Mouse (Mus musculus) midbrain, embryonic 16.5 days (tissue): ENCODE results near the gene Fgfr2. TPM values are rescaled to one million over a fixed set of nuclear protein-coding genes. Genes with fewer than 3 reads are reported as not detected.
A peak's percentile ranks its signal among the peaks of the same experiment; 100 is the strongest.
"Not testable (repeated sequence)": the region's sequence is repeated elsewhere in the genome, so short reads cannot be mapped to it uniquely, and the experiment has no call there.

Experiments
- ATAC-seq: fragments of 200-750 bp; cut with Nextera tagmentation; 2 replicates; pipeline ENCODE4 v1.8.0; 2017; ENCODE audit warnings: moderate TSS enrichment
- H3K27ac ChIP-seq: fragments of 300-500 bp; sonication (generic); 2 replicates; pipeline ENCODE4 v1.5.1; 2014; ENCODE audit warnings: mild to moderate bottlenecking, low read length, mixed read lengths
- H3K27me3 ChIP-seq: fragments of 300-500 bp; sonication (generic); 2 replicates; pipeline ENCODE4 v1.6.1; 2014; ENCODE audit warnings: low read depth, low read length, mixed read lengths; ENCODE audit not compliant: control insufficient read depth, insufficient read depth
- H3K36me3 ChIP-seq: fragments of 300-500 bp; sonication (generic); 2 replicates; pipeline ENCODE4 v1.6.1; 2014; ENCODE audit warnings: mild to moderate bottlenecking, low read length, moderate library complexity, mixed read lengths; ENCODE audit not compliant: control insufficient read depth, insufficient read depth
- H3K4me1 ChIP-seq: fragments of 300-500 bp; sonication (generic); 2 replicates; pipeline ENCODE4 v1.6.1; 2014; ENCODE audit warnings: mild to moderate bottlenecking, low read length, mixed read lengths; ENCODE audit not compliant: control insufficient read depth, insufficient read depth
- H3K4me2 ChIP-seq: fragments of 300-500 bp; sonication (generic); 2 replicates; pipeline ENCODE4 v1.6.1; 2014; ENCODE audit warnings: mild to moderate bottlenecking, low read length, mixed read lengths
- H3K4me3 ChIP-seq: fragments of 300-500 bp; sonication (generic); 2 replicates; pipeline ENCODE4 v1.5.1; 2014; ENCODE audit warnings: low read depth, mild to moderate bottlenecking, low read length, moderate library complexity, mixed read lengths
- H3K9ac ChIP-seq: fragments of 300-500 bp; sonication (generic); 2 replicates; pipeline ENCODE4 v1.6.1; 2014; ENCODE audit warnings: low read depth, low read length, mixed read lengths
- H3K9me3 ChIP-seq: fragments of 300-500 bp; sonication (generic); replicated peaks from 2 replicates; pipeline ENCODE4 v1.6.1; 2014; ENCODE audit warnings: mild to moderate bottlenecking, low read length, mixed read lengths; ENCODE audit not compliant: control insufficient read depth, poor library complexity, severe bottlenecking
- WGBS: fragments of 180-500 bp; shearing (Covaris S2); extraction: QIAGEN DNeasy Blood & Tissue Kit; methylation state at CpG from one replicate; pipeline ENCODE4 v1.1.7; 2014; 5-methylcytosine and 5-hydroxymethylcytosine counted together
- polyA plus RNA-seq: library from polyadenylated mRNA; unstranded; fragments of >200 nt; fragmentation: Nextera tagmentation; extraction: Ambion mirVana; gene quantifications from 2 replicates; pipeline ENCODE4 v1.2.1, GENCODE M21; 2015

Fgfr2 gene
- polyA plus RNA-seq, 1 experiment from 2014 or later: 23.8 TPM

- Histone ChIP-seq H3K4me2 (no peak overlapping the region), H3K36me3 (no peaks in the 10 kb centered on the region), H3K4me3 (no peak overlapping the region), H3K9ac (no peak overlapping the region), H3K27me3 (no peaks in the 10 kb centered on the region), H3K4me1 (no peaks in the 10 kb centered on the region), H3K9me3 (no peaks in the 10 kb centered on the region), H3K27ac (no peak overlapping the region)
- 90% methylated on average over 5 of the region's 5 CpGs for WGBS
- no peak for ATAC-seq
Observed at GRCm38 (mm10) chr7:130148906-130149305, 2974.2 kb downstream of the Fgfr2 start.

- H3K36me3 ChIP-seq: no peaks in the 10 kb centered on the region
- no peak for ATAC-seq
- no peak overlapping the region for H3K27ac ChIP-seq
- WGBS: 83% methylated on average over 7 of the region's 7 CpGs
- H3K27me3 ChIP-seq: no peaks in the 10 kb centered on the region
- H3K9ac ChIP-seq: no peak overlapping the region
- H3K4me2 ChIP-seq: no peak overlapping the region
- no peak overlapping the region for H3K4me3 ChIP-seq
- no peaks in the 10 kb centered on the region for H3K9me3 ChIP-seq
- H3K4me1 ChIP-seq: no peaks in the 10 kb centered on the region
Observed at GRCm38 (mm10) chr7:130147230-130147629, 2975.9 kb downstream of the Fgfr2 start.

- Histone ChIP-seq H3K27me3 (no peaks in the 10 kb centered on the region), H3K27ac (no peak overlapping the region), H3K9me3 (no peaks in the 10 kb centered on the region), H3K9ac (no peak overlapping the region), H3K4me3 (no peak overlapping the region), H3K4me2 (no peak overlapping the region), H3K4me1 (no peaks in the 10 kb centered on the region), H3K36me3 (no peaks in the 10 kb centered on the region)
- no peak for ATAC-seq
- WGBS: 95% methylated on average over 4 of the region's 4 CpGs
Observed at GRCm38 (mm10) chr7:130145211-130145610, 2977.9 kb downstream of the Fgfr2 start.

- H3K27me3 ChIP-seq: no peaks in the 10 kb centered on the region
- no peak for ATAC-seq
- H3K9me3 ChIP-seq: no peaks in the 10 kb centered on the region
- H3K4me3 ChIP-seq: no peak overlapping the region
- 65% methylated on average over 7 of the region's 7 CpGs for WGBS
- no peaks in the 10 kb centered on the region for H3K36me3 ChIP-seq
- H3K27ac ChIP-seq: no peak overlapping the region
- H3K4me1 ChIP-seq: no peaks in the 10 kb centered on the region
- no peak overlapping the region for H3K9ac ChIP-seq
- no peak overlapping the region for H3K4me2 ChIP-seq
Observed at GRCm38 (mm10) chr7:130143371-130143770, 2979.8 kb downstream of the Fgfr2 start.

GRCm38 (mm10) chr7:130141088-130141873 is 2981.9 kb downstream of the Fgfr2 start:
- H3K9ac ChIP-seq: no peak overlapping the region
- no peak overlapping the region for H3K4me2 ChIP-seq
- H3K27me3 ChIP-seq: no peaks in the 10 kb centered on the region
- H3K4me1 ChIP-seq: no peaks in the 10 kb centered on the region
- H3K27ac ChIP-seq: no peak overlapping the region
- H3K9me3 ChIP-seq: no peaks in the 10 kb centered on the region
- H3K4me3 ChIP-seq: no peak overlapping the region
- H3K36me3 ChIP-seq: no peaks in the 10 kb centered on the region
- WGBS: 86% methylated on average over 3 of the region's 3 CpGs
- ATAC-seq: no peak

GRCm38 (mm10) chr7:130134924-130135365 is 2988.2 kb downstream of the Fgfr2 start:
- Histone ChIP-seq H3K4me2 (no peak overlapping the region), H3K4me3 (no peak overlapping the region), H3K9ac (no peak overlapping the region), H3K27ac (no peak overlapping the region), H3K9me3 (no peaks in the 10 kb centered on the region), H3K4me1 (no peaks in the 10 kb centered on the region), H3K36me3 (no peaks in the 10 kb centered on the region), H3K27me3 (no peaks in the 10 kb centered on the region)
- 80% methylated on average over 3 of the region's 3 CpGs for WGBS
- no peak for ATAC-seq

- not testable (repeated sequence) for ATAC-seq, H3K9me3 ChIP-seq, H3K27me3 ChIP-seq, H3K9ac ChIP-seq, H3K4me1 ChIP-seq, H3K4me2 ChIP-seq, H3K27ac ChIP-seq, H3K4me3 ChIP-seq, H3K36me3 ChIP-seq
Observed at GRCm38 (mm10) chr7:130134428-130134827, 2988.7 kb downstream of the Fgfr2 start.

GRCm38 (mm10) chr7:130130226-130130625 is 2992.9 kb downstream of the Fgfr2 start:
- H3K36me3 ChIP-seq: no peaks in the 10 kb centered on the region
- peaks cover 5% of the 10 kb centered on the region; the same call in 1 of the 2 replicates for H3K4me1 ChIP-seq
- 87% methylated on average over 5 of the region's 5 CpGs for WGBS
- H3K4me3 ChIP-seq: no peak overlapping the region
- H3K9ac ChIP-seq: no peak overlapping the region
- ATAC-seq: no peak
- no peak overlapping the region for H3K4me2 ChIP-seq
- no peaks in the 10 kb centered on the region; the same call in 1 of the 2 replicates for H3K9me3 ChIP-seq
- no peak overlapping the region for H3K27ac ChIP-seq
- no peaks in the 10 kb centered on the region for H3K27me3 ChIP-seq

GRCm38 (mm10) chr7:130129359-130129960 is 2993.7 kb downstream of the Fgfr2 start:
- H3K27ac ChIP-seq: 0 out of 2 replicates have a peak overlapping the region, but pooled peaks have one; percentile 35
- peak overlapping the region; percentile 19 for H3K4me2 ChIP-seq
- no peak for ATAC-seq

More at GRCm38 (mm10) chr7:130129359-130129960, 2993.7 kb downstream of the Fgfr2 start:
- no peak overlapping the region for H3K4me3 ChIP-seq
- H3K4me1 ChIP-seq: peaks cover 5% of the 10 kb centered on the region; the same call in 1 of the 2 replicates
- no peaks in the 10 kb centered on the region; the same call in 1 of the 2 replicates for H3K9me3 ChIP-seq
- WGBS: 10% methylated on average over 16 of the region's 16 CpGs
- H3K27me3 ChIP-seq: no peaks in the 10 kb centered on the region
- H3K9ac ChIP-seq: 0 out of 2 replicates have a peak overlapping the region, but pooled peaks have one; percentile 0
- H3K36me3 ChIP-seq: no peaks in the 10 kb centered on the region
